Mouse (Mus musculus) CH12.LX (cell line): ENCODE measurements around the gene Cpne9. TPM values are rescaled to one million over a fixed set of nuclear protein-coding genes. Genes with fewer than 3 reads are reported as not detected.

Experiments used
- DNase-seq: peaks from one replicate; pipeline ENCODE4 v3.0.0-alpha.2; 2013; ENCODE audit errors: extremely low read depth
- H3K27ac ChIP-seq: 2 replicates; pipeline ENCODE4 v1.5.1; 2012; ENCODE audit warnings: low read depth, mild to moderate bottlenecking, control low read depth, moderate library complexity; ENCODE audit not compliant: insufficient read depth
- H3K27me3 ChIP-seq: replicated peaks from 2 replicates; pipeline ENCODE3; 2012; ENCODE audit warnings: inconsistent platforms
- H3K36me3 ChIP-seq, 2 experiments: replicated peaks in 1 of 2; 2 replicates each; pipeline versions ENCODE3 to v1.6.1; 2012; ENCODE audit warnings: inconsistent platforms in 1 of 2, low read length in 1 of 2, mild to moderate bottlenecking in 1 of 2, mixed read lengths in 1 of 2, moderate library complexity in 1 of 2; ENCODE audit not compliant: control insufficient read depth in 1 of 2, insufficient read depth in 1 of 2
- H3K4me1 ChIP-seq, 2 experiments: 2 replicates each; pipeline ENCODE4 v1.6.1; 2012; ENCODE audit warnings: inconsistent platforms in 1 of 2, moderate library complexity in 1 of 2; ENCODE audit not compliant: insufficient read depth in 2 of 2, control insufficient read depth in 1 of 2
- H3K4me2 ChIP-seq: 2 replicates; pipeline ENCODE4 v1.6.1; 2012; ENCODE audit warnings: low read depth, mild to moderate bottlenecking, control low read depth; ENCODE audit not compliant: poor library complexity, insufficient read depth, severe bottlenecking
- H3K4me3 ChIP-seq, 3 experiments: fragments of 150-350 bp in 1 of 3; sonication (generic) in 1 of 3; replicated peaks in 1 of 3; 2 replicates each; pipeline versions ENCODE3 to v1.5.1; 2011 to 2012; ENCODE audit warnings: low read depth in 2 of 3, low read length in 2 of 3, mild to moderate bottlenecking in 2 of 3, moderate library complexity in 2 of 3, control low read depth in 1 of 3, improper control_type of control experiment in 1 of 3, inconsistent platforms in 1 of 3, mixed read lengths in 1 of 3; ENCODE audit not compliant: poor library complexity in 1 of 3
- H3K79me2 ChIP-seq: replicated peaks from 2 replicates; pipeline ENCODE4 v1.6.1; 2012; ENCODE audit warnings: mild to moderate bottlenecking, moderate library complexity; ENCODE audit not compliant: control insufficient read depth, poor library complexity, insufficient read depth, severe bottlenecking; ENCODE audit errors: extremely low read depth
- H3K9ac ChIP-seq: 2 replicates; pipeline ENCODE4 v1.6.1; 2012; ENCODE audit warnings: low read depth, mild to moderate bottlenecking, control low read depth, moderate library complexity; ENCODE audit not compliant: insufficient read depth
- H3K9me3 ChIP-seq: replicated peaks from 2 replicates; pipeline ENCODE3; 2012; ENCODE audit warnings: low read length, inconsistent platforms, mixed read lengths
- BHLHE40 ChIP-seq: IDR thresholded peaks from 2 replicates; pipeline ENCODE4 v1.6.1; 2011; ENCODE audit warnings: mild to moderate bottlenecking, low read depth, low read length, improper control_type of control experiment
- CHD1 ChIP-seq: IDR thresholded peaks from 2 replicates; pipeline ENCODE4 v1.6.1; 2012; ENCODE audit warnings: low read depth, low read length, improper control_type of control experiment, inconsistent platforms
- CHD2 ChIP-seq: IDR thresholded peaks from 2 replicates; pipeline ENCODE4 v1.6.1; 2011; ENCODE audit warnings: low read length, improper control_type of control experiment
- ELF1 ChIP-seq: IDR thresholded peaks from 2 replicates; pipeline ENCODE4 v1.6.1; 2014; ENCODE audit warnings: low read depth, mild to moderate bottlenecking, inconsistent platforms, low read length, improper control_type of control experiment
- EP300 ChIP-seq: IDR thresholded peaks from 2 replicates; pipeline ENCODE4 v1.6.1; 2011; ENCODE audit warnings: low read length, improper control_type of control experiment
- ETS1 ChIP-seq: conservative IDR thresholded peaks from 2 replicates; pipeline ENCODE4 v1.6.1; 2012; ENCODE audit warnings: low read depth, mild to moderate bottlenecking, inconsistent platforms, low read length, improper control_type of control experiment, moderate library complexity
- HCFC1 ChIP-seq: IDR thresholded peaks from 2 replicates; pipeline ENCODE4 v1.6.1; 2012; ENCODE audit warnings: low read depth, mild to moderate bottlenecking, inconsistent platforms, low read length, improper control_type of control experiment
- MAFK ChIP-seq: IDR thresholded peaks from 2 replicates; pipeline ENCODE4 v1.6.1; 2011; ENCODE audit warnings: low read length, improper control_type of control experiment; ENCODE audit not compliant: insufficient replicate concordance
- MAX ChIP-seq: IDR thresholded peaks from 2 replicates; pipeline ENCODE4 v1.6.1; 2011; ENCODE audit warnings: low read length, improper control_type of control experiment
- MYC ChIP-seq: IDR thresholded peaks from 2 replicates; pipeline ENCODE4 v1.6.1; 2011; ENCODE audit warnings: low read depth, mild to moderate bottlenecking, improper control_type of control experiment, low read length
- NELFE ChIP-seq: IDR thresholded peaks from 2 replicates; pipeline ENCODE4 v1.6.1; 2011; ENCODE audit warnings: low read depth, low read length, improper control_type of control experiment
- NRF1 ChIP-seq: IDR thresholded peaks from 2 replicates; pipeline ENCODE4 v1.6.1; 2014; ENCODE audit warnings: low read depth, mild to moderate bottlenecking, inconsistent platforms, low read length, improper control_type of control experiment, moderate library complexity
- PAX5 ChIP-seq: IDR thresholded peaks from 2 replicates; pipeline ENCODE4 v1.6.1; 2012; ENCODE audit warnings: low read length, inconsistent platforms, mixed read lengths
- RCOR1 ChIP-seq: conservative IDR thresholded peaks from 2 replicates; pipeline ENCODE4 v1.6.1; 2012; ENCODE audit warnings: low read depth, mild to moderate bottlenecking, inconsistent platforms, low read length, improper control_type of control experiment
- SIN3A ChIP-seq: IDR thresholded peaks from 2 replicates; pipeline ENCODE4 v1.6.1; 2012; ENCODE audit warnings: low read length, improper control_type of control experiment, inconsistent platforms
- SMC3 ChIP-seq: IDR thresholded peaks from 2 replicates; pipeline ENCODE4 v1.6.1; 2011; ENCODE audit warnings: low read depth, low read length, improper control_type of control experiment
- USF2 ChIP-seq: conservative IDR thresholded peaks from 2 replicates; pipeline ENCODE4 v1.6.1; 2011; ENCODE audit warnings: low read depth, low read length, improper control_type of control experiment
- ZKSCAN1 ChIP-seq: IDR thresholded peaks from 2 replicates; pipeline ENCODE4 v1.6.1; 2012; ENCODE audit warnings: low read depth, inconsistent platforms, low read length, improper control_type of control experiment, borderline replicate concordance
- ZMIZ1 ChIP-seq: IDR thresholded peaks from 2 replicates; pipeline ENCODE4 v1.6.1; 2012; ENCODE audit warnings: low read depth, mild to moderate bottlenecking, inconsistent platforms, low read length, improper control_type of control experiment
- dilution Hi-C: fragments of 300-500 bp; cut with MboI; formaldehyde crosslinking; loops from 2 replicates; pipeline ENCODE4 v1.14.3; 2020; ENCODE audit warnings: low sequenced_read_pairs; ENCODE audit not compliant: extremely low pct_unique_long_range_greater_than_20kb, extremely low pct_ligation_motif_present
- in situ Hi-C: fragments of 300-500 bp; cut with MboI; formaldehyde crosslinking; loops from 3 replicates; pipeline ENCODE4 v1.14.3; 2019; ENCODE audit warnings: low sequenced_read_pairs, low pct_ligation_motif_present, low pct_unique_long_range_greater_than_20kb, mixed read lengths
- polyA plus RNA-seq: library from polyadenylated mRNA; unstranded; fragments of >175 nt; gene quantifications from 2 replicates; pipeline ENCODE4 v1.2.1, GENCODE M21; 2012; ENCODE audit warnings: low read depth; ENCODE audit not compliant: insufficient read length
- total RNA-seq, 2 experiments: library from RNA; depleted of rRNA; stranded (reverse); fragments of 300-350 nt in 1 of 2; fragments of >200 nt in 1 of 2; gene quantifications; 2 replicates each; pipeline ENCODE4 v1.2.3; 2012 to 2014

Cpne9 gene
- total and polyA plus RNA-seq, 3 experiments, result 0.19 to 0.27 (median 0.25) TPM

- no peak for TF ChIP-seq ZMIZ1
- no peak for TF ChIP-seq BHLHE40
- no peak for TF ChIP-seq RCOR1
- TF ChIP-seq MAFK, result no peak
- no peak for TF ChIP-seq ZKSCAN1
- TF ChIP-seq SMC3, result no peak
- no peak for TF ChIP-seq USF2
- TF ChIP-seq SIN3A, result no peak
- TF ChIP-seq ETS1, result no peak
- no peak for TF ChIP-seq CHD1
- TF ChIP-seq MAX, result no peak
- TF ChIP-seq ELF1, result no peak
- no peak for TF ChIP-seq PAX5
- TF ChIP-seq CHD2, result no peak
- no peak for TF ChIP-seq NRF1
- TF ChIP-seq NELFE, result no peak
- TF ChIP-seq MYC, result no peak
- TF ChIP-seq HCFC1, result no peak
- no peak for TF ChIP-seq EP300
- dilution Hi-C loops (no loop called here), in situ Hi-C loops (no loop called here)
- Histone ChIP-seq H3K79me2 (no peaks in the 10 kb centered on the region), H3K4me1 (peaks cover 0 to 7% of the 10 kb centered on the region in 2 experiments; a peak in 1 of 4 replicates), H3K9ac (no peak overlapping the region), H3K4me3 (no peak overlapping the region), H3K4me2 (no peak overlapping the region), H3K27me3 (peaks cover 4% of the 10 kb centered on the region), H3K36me3 (peaks cover 0 to under 1% of the 10 kb centered on the region in 2 experiments), H3K9me3 (no peaks in the 10 kb centered on the region), H3K27ac (no peak overlapping the region)
- no peak for DNase-seq
Observed at GRCm38 (mm10) chr6:113344321-113344720, 62.2 kb downstream of the Cpne9 start.

- Histone ChIP-seq H3K27me3 (peaks cover 4% of the 10 kb centered on the region), H3K79me2 (no peaks in the 10 kb centered on the region), H3K27ac (no peak overlapping the region), H3K4me3 (no peak overlapping the region), H3K4me1 (peaks cover 0 to 7% of the 10 kb centered on the region in 2 experiments; a peak in 1 of 4 replicates), H3K9ac (no peak overlapping the region), H3K36me3 (no peaks in the 10 kb centered on the region), H3K9me3 (no peaks in the 10 kb centered on the region), H3K4me2 (no peak overlapping the region)
- in situ Hi-C loops (no loop called here), dilution Hi-C loops (no loop called here)
- DNase-seq, result no peak
- TF ChIP-seq SIN3A (no peak), HCFC1 (no peak)
Observed at GRCm38 (mm10) chr6:113346897-113347296, 64.8 kb downstream of the Cpne9 start.
